Mouse (Mus musculus): ENCODE results near the gene Slc5a10.

GRCm38 (mm10) chr11:61655649-61656048 lies 65.0 kb downstream of the Slc5a10 start:
- TF ChIP-seq CTCF (IDR thresholded peaks at IDR 0.05; ENCODE audit: extremely low read depth, insufficient read length, insufficient replicate concordance, low read depth, low read length) (no peak), POLR2A (IDR thresholded peaks at IDR 0.05; ENCODE audit: low read depth, low read length) (no peak)

Measured in small intestine, adult 2 months (tissue).